Mouse (Mus musculus) midbrain, embryonic 11.5 days (tissue): ENCODE data around the gene Rimklb. TPM values are rescaled to one million over a fixed set of nuclear protein-coding genes. Genes with fewer than 3 reads are reported as not detected.
"Not testable (repeated sequence)": the region's sequence is repeated elsewhere in the genome, so short reads cannot be mapped to it uniquely, and the experiment has no call there.

Source experiments
- ATAC-seq: fragments of 200-750 bp; cut with Nextera tagmentation; 2 replicates; pipeline ENCODE4 v1.8.0; 2017; ENCODE audit warnings: moderate TSS enrichment, moderate library complexity; ENCODE audit not compliant: low FRiP score
- DNase-seq: peaks from one replicate; pipeline ENCODE4 v3.0.0; 2015; ENCODE audit warnings: low spot score; ENCODE audit errors: missing footprints
- H3K27ac ChIP-seq: fragments of 300-500 bp; sonication (generic); 2 replicates; pipeline ENCODE4 v1.5.1; 2014; ENCODE audit warnings: low read depth, low read length
- H3K27me3 ChIP-seq: fragments of 300-500 bp; sonication (generic); 2 replicates; pipeline ENCODE4 v1.6.1; 2014; ENCODE audit warnings: mild to moderate bottlenecking, low read length, moderate library complexity, mixed read lengths; ENCODE audit not compliant: control insufficient read depth, insufficient read depth
- H3K36me3 ChIP-seq: fragments of 300-500 bp; sonication (generic); 2 replicates; pipeline ENCODE4 v1.6.1; 2014; ENCODE audit warnings: mild to moderate bottlenecking, low read length, moderate library complexity, mixed read lengths; ENCODE audit not compliant: control insufficient read depth, insufficient read depth
- H3K4me1 ChIP-seq: fragments of 300-500 bp; sonication (generic); 2 replicates; pipeline ENCODE4 v1.6.1; 2014; ENCODE audit warnings: low read length; ENCODE audit not compliant: control insufficient read depth, insufficient read depth
- H3K4me2 ChIP-seq: fragments of 300-500 bp; sonication (generic); 2 replicates; pipeline ENCODE4 v1.6.1; 2014; ENCODE audit warnings: mild to moderate bottlenecking, moderate library complexity
- H3K4me3 ChIP-seq: fragments of 300-500 bp; sonication (generic); 2 replicates; pipeline ENCODE4 v1.5.1; 2014; ENCODE audit warnings: low read depth, low read length
- H3K9ac ChIP-seq: fragments of 300-500 bp; sonication (generic); 2 replicates; pipeline ENCODE4 v1.6.1; 2014; ENCODE audit warnings: low read length
- H3K9me3 ChIP-seq: fragments of 300-500 bp; sonication (generic); 2 replicates; pipeline ENCODE4 v1.6.1; 2016; ENCODE audit warnings: low read length; ENCODE audit not compliant: control insufficient read depth
- WGBS: fragments of 180-500 bp; shearing (Covaris S2); extraction: QIAGEN DNeasy Blood & Tissue Kit; methylation state at CpG from one replicate; pipeline ENCODE4 v1.1.7; 2014; 5-methylcytosine and 5-hydroxymethylcytosine counted together
- polyA plus RNA-seq: library from polyadenylated mRNA; unstranded; fragments of >200 nt; fragmentation: Nextera tagmentation; extraction: Ambion mirVana; gene quantifications from 2 replicates; pipeline ENCODE4 v1.2.1, GENCODE M21; 2014

The Rimklb gene
- 67.4 and 70.1 TPM in 2 replicates for polyA plus RNA-seq

GRCm38 (mm10) chr6:122498661-122499060, at the start of gene Rimklb:
Gene Rimklb (minus strand): TSS chr6:122498761.
- H3K9me3 ChIP-seq: no peaks in the 10 kb centered on the region
- H3K36me3 ChIP-seq: no peaks in the 10 kb centered on the region
- no peak within 1 kb of the TSS for H3K27ac ChIP-seq
- H3K9ac ChIP-seq: no peak within 1 kb of the TSS
- peaks cover 21% of the 10 kb centered on the region for H3K4me1 ChIP-seq
- WGBS: 68% methylated on average over 5 of the region's 5 CpGs
- ATAC-seq (no peak), DNase-seq (no peak)
- H3K27me3 ChIP-seq: no peaks in the 10 kb centered on the region
- H3K4me2 ChIP-seq: no peak within 1 kb of the TSS
- H3K4me3 ChIP-seq: no peak within 1 kb of the TSS

GRCm38 (mm10) chr6:122545948-122546347, 47.4 kb upstream of the Rimklb start:
- Histone ChIP-seq H3K36me3 (no peaks in the 10 kb centered on the region), H3K27ac (no peak overlapping the region), H3K9me3 (no peaks in the 10 kb centered on the region), H3K27me3 (no peaks in the 10 kb centered on the region), H3K4me2 (no peak overlapping the region), H3K9ac (no peak overlapping the region), H3K4me1 (no peaks in the 10 kb centered on the region), H3K4me3 (no peak overlapping the region)
- DNase-seq (peak; percentile 12), ATAC-seq (no peak)
- 85% methylated on average over 10 of the region's 10 CpGs for WGBS

GRCm38 (mm10) chr6:122545289-122545882, 46.8 kb upstream of the Rimklb start:
- no peaks in the 10 kb centered on the region for H3K9me3 ChIP-seq
- H3K36me3 ChIP-seq: no peaks in the 10 kb centered on the region
- ATAC-seq (no peak), DNase-seq (peak; percentile 75)
- no peaks in the 10 kb centered on the region for H3K27me3 ChIP-seq
- no peak overlapping the region for H3K9ac ChIP-seq
- no peaks in the 10 kb centered on the region for H3K4me1 ChIP-seq
- H3K4me3 ChIP-seq: no peak overlapping the region
- no peak overlapping the region for H3K27ac ChIP-seq
- no peak overlapping the region for H3K4me2 ChIP-seq
- 81% methylated on average over 9 of the region's 9 CpGs for WGBS

- WGBS: 81% methylated on average over 1 of the region's 1 CpGs
- ATAC-seq: no peak
These were observed 46.1 kb upstream of the Rimklb start for GRCm38 (mm10) chr6:122544672-122545071.

GRCm38 (mm10) chr6:122543574-122543973, 45.0 kb upstream of the Rimklb start:
- H3K9me3 ChIP-seq: no peaks in the 10 kb centered on the region
- no peak overlapping the region for H3K9ac ChIP-seq
- no peak overlapping the region for H3K27ac ChIP-seq
- no peaks in the 10 kb centered on the region for H3K36me3 ChIP-seq
- ATAC-seq: no peak
- 85% methylated on average over 5 of the region's 5 CpGs for whole genome bisulfite sequencing
- no peaks in the 10 kb centered on the region for H3K4me1 ChIP-seq
- peak; percentile 39 for DNase-seq
- H3K27me3 ChIP-seq: no peaks in the 10 kb centered on the region
- H3K4me3 ChIP-seq: no peak overlapping the region
- H3K4me2 ChIP-seq: no peak overlapping the region

More at GRCm38 (mm10) chr6:122544672-122545071, 46.1 kb upstream of the Rimklb start:
- Histone ChIP-seq H3K4me2 (no peak overlapping the region), H3K27me3 (no peaks in the 10 kb centered on the region), H3K27ac (no peak overlapping the region), H3K9me3 (no peaks in the 10 kb centered on the region), H3K36me3 (no peaks in the 10 kb centered on the region), H3K4me1 (no peaks in the 10 kb centered on the region), H3K9ac (no peak overlapping the region), H3K4me3 (no peak overlapping the region)
- no peak for DNase-seq

- not testable (repeated sequence) for H3K9me3 ChIP-seq, H3K4me2 ChIP-seq, H3K36me3 ChIP-seq, H3K4me3 ChIP-seq, H3K27ac ChIP-seq, ATAC-seq, H3K4me1 ChIP-seq, H3K27me3 ChIP-seq, H3K9ac ChIP-seq
- DNase-seq: peak; percentile 8
- WGBS: 78% methylated on average over 5 of the region's 5 CpGs
These were observed 43.9 kb upstream of the Rimklb start for GRCm38 (mm10) chr6:122542459-122542858.

GRCm38 (mm10) chr6:122539564-122539963, 41.0 kb upstream of the Rimklb start:
- Histone ChIP-seq H3K27ac (no peak overlapping the region), H3K36me3 (no peaks in the 10 kb centered on the region), H3K9ac (no peak overlapping the region), H3K4me1 (no peaks in the 10 kb centered on the region), H3K4me3 (no peak overlapping the region), H3K9me3 (no peaks in the 10 kb centered on the region), H3K4me2 (no peak overlapping the region), H3K27me3 (no peaks in the 10 kb centered on the region)
- DNase-seq: no peak
- 90% methylated on average over 9 of the region's 9 CpGs for WGBS
- no peak for ATAC-seq

- H3K36me3 ChIP-seq: no peaks in the 10 kb centered on the region
- H3K9me3 ChIP-seq: no peaks in the 10 kb centered on the region
- H3K27ac ChIP-seq: no peak overlapping the region
- no peak overlapping the region for H3K4me2 ChIP-seq
- no peaks in the 10 kb centered on the region for H3K27me3 ChIP-seq
- DNase-seq (no peak), ATAC-seq (no peak)
- H3K9ac ChIP-seq: no peak overlapping the region
- WGBS: 26% methylated on average over 3 of the region's 3 CpGs
- H3K4me1 ChIP-seq: peaks cover 2% of the 10 kb centered on the region; the same call in 1 of the 2 replicates
- no peak overlapping the region for H3K4me3 ChIP-seq
These were observed 35.5 kb upstream of the Rimklb start for GRCm38 (mm10) chr6:122534032-122534431.

- Histone ChIP-seq H3K4me1 (peaks cover 2% of the 10 kb centered on the region; the same call in 1 of the 2 replicates), H3K4me2 (peak overlapping the region; percentile 29), H3K27me3 (no peaks in the 10 kb centered on the region), H3K36me3 (no peaks in the 10 kb centered on the region), H3K9me3 (no peaks in the 10 kb centered on the region), H3K27ac (no peak overlapping the region), H3K4me3 (no peak overlapping the region), H3K9ac (peak overlapping the region; percentile 40; the same call in 1 of the 2 replicates)
- 18% methylated on average over 4 of the region's 4 CpGs for WGBS
- ATAC-seq (peak; percentile 76), DNase-seq (no peak)
These were observed 34.3 kb upstream of the Rimklb start for GRCm38 (mm10) chr6:122532883-122533302.
